Mouse (Mus musculus): ENCODE measurements around the gene Bcl2l11.

DNA sequence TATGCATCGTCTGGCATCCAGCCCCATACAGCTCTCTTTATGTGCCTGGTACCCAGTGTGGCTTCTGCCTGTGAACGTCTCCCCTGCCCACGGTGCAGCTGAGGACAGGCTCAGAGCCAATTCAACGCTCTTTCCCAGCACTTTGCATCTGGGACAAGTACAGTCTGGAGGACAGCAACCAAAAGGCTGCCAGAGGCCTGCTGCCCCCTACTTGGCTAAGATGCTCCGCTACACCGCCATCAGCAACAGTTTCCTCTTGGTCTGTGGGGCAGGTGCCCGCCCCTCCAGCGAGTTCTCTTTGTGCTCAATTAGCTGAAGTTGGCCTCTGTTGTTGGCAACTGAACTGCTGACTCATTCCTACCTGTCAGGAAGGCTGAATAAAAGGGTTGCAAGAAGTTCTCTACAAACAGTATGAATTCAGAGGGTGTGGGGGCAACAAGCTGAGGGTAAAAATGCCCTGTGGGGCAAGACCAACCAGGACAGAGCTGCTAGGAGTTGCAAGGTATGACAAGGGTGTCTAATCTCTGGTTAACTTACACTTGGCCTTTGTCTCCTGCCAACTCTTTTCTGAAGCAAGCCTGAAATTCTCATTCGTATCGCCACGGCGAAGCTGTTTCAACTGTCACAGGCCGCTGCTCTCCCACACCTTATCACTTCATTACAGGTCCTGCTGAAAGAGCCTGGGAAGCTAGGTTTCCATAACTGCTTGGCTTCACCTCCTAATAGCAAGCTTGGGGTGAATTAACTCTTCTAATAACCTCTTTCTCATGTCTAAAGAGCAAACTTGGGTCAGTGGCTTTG lies 41.0 kb downstream of the Bcl2l11 start:
- TF ChIP-seq CTCF (IDR thresholded peaks at IDR 0.05; ENCODE audit: control insufficient read depth, insufficient read depth, low read length) (no peak), POLR2A (IDR thresholded peaks at IDR 0.05; ENCODE audit: borderline replicate concordance, control insufficient read depth, low read depth, low read length) (no peak)

Data from bone marrow, adult 2 months (tissue).